Mouse (Mus musculus): ENCODE data around the gene Dbndd2. TPM values are rescaled to one million over a fixed set of nuclear protein-coding genes. Genes with fewer than 3 reads are reported as not detected.

The Dbndd2 gene
- polyA plus RNA-seq, 1 experiment: 16.4 TPM

GRCm38 (mm10) chr2:164442315-164443050 is 43.4 kb upstream of the Dbndd2 start:
- Histone ChIP-seq H3K36me3 (ENCODE audit: control insufficient read depth, insufficient read depth) (no peaks in the 10 kb centered on the region), H3K79me2 (ENCODE audit: control insufficient read depth, insufficient read depth) (peaks cover 50% of the 10 kb centered on the region), H3K4me3 (peak overlapping the region; percentile 96), H3K27me3 (ENCODE audit: control insufficient read depth, insufficient read depth, insufficient read length) (no peaks in the 10 kb centered on the region), H3K4me2 (ENCODE audit: low read depth) (peak overlapping the region; percentile 82), H3ac (ENCODE audit: control insufficient read depth, insufficient read length) (peak overlapping the region; percentile 33)
- TF ChIP-seq MYOG (IDR thresholded peaks at IDR 0.05; ENCODE audit: control insufficient read depth in 1 of 3, insufficient read depth in 1 of 3, insufficient read length in 2 of 3, low read depth in 2 of 3) (no peak), TCF3 (IDR thresholded peaks at IDR 0.05; ENCODE audit: insufficient read length, low read depth) (no peak), E2F4 (IDR thresholded peaks at IDR 0.05; ENCODE audit: insufficient read depth) (no peak), MYOD1 (IDR thresholded peaks at IDR 0.05; ENCODE audit: control insufficient read depth in 1 of 3, insufficient read length in 2 of 3, low read depth in 2 of 3) (no peak), SRF (IDR thresholded peaks at IDR 0.05; ENCODE audit: control insufficient read depth, insufficient read length, low read depth) (no peak), CEBPB (IDR thresholded peaks at IDR 0.05; ENCODE audit: insufficient read depth, poor library complexity, severe bottlenecking) (no peak), POLR2AphosphoS2 (IDR thresholded peaks at IDR 0.05; ENCODE audit: insufficient read length, low read depth) (no peak), USF1 (IDR thresholded peaks at IDR 0.05; ENCODE audit: low read depth) (no peak), POLR2A (IDR thresholded peaks at IDR 0.05; ENCODE audit: insufficient read length, low read depth) (no peak), REST (IDR thresholded peaks at IDR 0.05; ENCODE audit: insufficient read depth, insufficient read length) (no peak)

- Histone ChIP-seq H3K36me3 (ENCODE audit: control insufficient read depth, insufficient read depth) (no peaks in the 10 kb centered on the region), H3K4me3 (peak overlapping the region; percentile 96), H3K79me2 (ENCODE audit: control insufficient read depth, insufficient read depth) (peaks cover 45% of the 10 kb centered on the region), H3K4me2 (ENCODE audit: low read depth) (peak overlapping the region; percentile 82), H3ac (ENCODE audit: control insufficient read depth, insufficient read length) (peak overlapping the region; percentile 33), H3K27me3 (ENCODE audit: control insufficient read depth, insufficient read depth, insufficient read length) (no peaks in the 10 kb centered on the region)
- TF ChIP-seq POLR2AphosphoS2 (IDR thresholded peaks at IDR 0.05; ENCODE audit: insufficient read length, low read depth) (peak; percentile 99), TCF12 (IDR thresholded peaks at IDR 0.05; ENCODE audit: insufficient read depth, poor library complexity, severe bottlenecking) (no peak), POLR2A (IDR thresholded peaks at IDR 0.05; ENCODE audit: insufficient read length, low read depth) (peak; percentile 99), E2F4 (IDR thresholded peaks at IDR 0.05; ENCODE audit: insufficient read depth) (no peak), USF1 (IDR thresholded peaks at IDR 0.05; ENCODE audit: low read depth) (no peak), REST (IDR thresholded peaks at IDR 0.05; ENCODE audit: insufficient read depth, insufficient read length) (peak; percentile 47), MYOG (IDR thresholded peaks at IDR 0.05; ENCODE audit: control insufficient read depth in 1 of 3, insufficient read depth in 1 of 3, insufficient read length in 2 of 3, low read depth in 2 of 3) (peak in 1 of 3 experiments; percentile 57), TCF3 (IDR thresholded peaks at IDR 0.05; ENCODE audit: insufficient read length, low read depth) (peak; percentile 36), SRF (IDR thresholded peaks at IDR 0.05; ENCODE audit: control insufficient read depth, insufficient read length, low read depth) (no peak)
Measured at GRCm38 (mm10) chr2:164443051-164443437, 42.9 kb upstream of the Dbndd2 start.

- Histone ChIP-seq H3K27me3 (ENCODE audit: control insufficient read depth, insufficient read depth, insufficient read length) (no peaks in the 10 kb centered on the region), H3K79me2 (ENCODE audit: control insufficient read depth, insufficient read depth) (peaks cover 40% of the 10 kb centered on the region), H3ac (ENCODE audit: control insufficient read depth, insufficient read length) (peak within 1 kb of the TSS; percentile 33), H3K4me2 (ENCODE audit: low read depth) (peak within 1 kb of the TSS; percentile 82), H3K36me3 (ENCODE audit: control insufficient read depth, insufficient read depth) (no peaks in the 10 kb centered on the region), H3K4me3 (peak within 1 kb of the TSS; percentile 96)
- TF ChIP-seq MYOG (IDR thresholded peaks at IDR 0.05; ENCODE audit: control insufficient read depth in 1 of 3, insufficient read depth in 1 of 3, insufficient read length in 2 of 3, low read depth in 2 of 3) (no peak), POLR2A (IDR thresholded peaks at IDR 0.05; ENCODE audit: insufficient read length, low read depth) (no peak), REST (IDR thresholded peaks at IDR 0.05; ENCODE audit: insufficient read depth, insufficient read length) (no peak), POLR2AphosphoS2 (IDR thresholded peaks at IDR 0.05; ENCODE audit: insufficient read length, low read depth) (no peak), TCF12 (IDR thresholded peaks at IDR 0.05; ENCODE audit: insufficient read depth, poor library complexity, severe bottlenecking) (no peak), CEBPB (IDR thresholded peaks at IDR 0.05; ENCODE audit: insufficient read depth, poor library complexity, severe bottlenecking) (no peak), SRF (IDR thresholded peaks at IDR 0.05; ENCODE audit: control insufficient read depth, insufficient read length, low read depth) (no peak), E2F4 (IDR thresholded peaks at IDR 0.05; ENCODE audit: insufficient read depth) (no peak), USF1 (IDR thresholded peaks at IDR 0.05; ENCODE audit: low read depth) (no peak), MYOD1 (IDR thresholded peaks at IDR 0.05; ENCODE audit: control insufficient read depth in 1 of 3, insufficient read length in 2 of 3, low read depth in 2 of 3) (no peak), TCF3 (IDR thresholded peaks at IDR 0.05; ENCODE audit: insufficient read length, low read depth) (no peak), MAX (IDR thresholded peaks at IDR 0.05; ENCODE audit: low read depth) (no peak)
Measured at GRCm38 (mm10) chr2:164443460-164444000, 42.4 kb upstream of the Dbndd2 start, which contains the start of gene Sdc4. Gene Sdc4 (minus strand): TSS chr2:164443887.

GRCm38 (mm10) chr2:164444701-164445100 is 41.2 kb upstream of the Dbndd2 start:
- Histone ChIP-seq H3K36me3 (ENCODE audit: control insufficient read depth, insufficient read depth) (no peaks in the 10 kb centered on the region), H3K27me3 (ENCODE audit: control insufficient read depth, insufficient read depth, insufficient read length) (no peaks in the 10 kb centered on the region), H3K4me2 (ENCODE audit: low read depth) (no peak overlapping the region), H3K4me3 (no peak overlapping the region), H3K79me2 (ENCODE audit: control insufficient read depth, insufficient read depth) (peaks cover 28% of the 10 kb centered on the region), H3ac (ENCODE audit: control insufficient read depth, insufficient read length) (no peak overlapping the region)
- TF ChIP-seq TCF3 (IDR thresholded peaks at IDR 0.05; ENCODE audit: insufficient read length, low read depth): no peak
- no peak for TF ChIP-seq CEBPB (IDR thresholded peaks at IDR 0.05; ENCODE audit: insufficient read depth, poor library complexity, severe bottlenecking)
- no peak for TF ChIP-seq POLR2A (IDR thresholded peaks at IDR 0.05; ENCODE audit: insufficient read length, low read depth)
- no peak for TF ChIP-seq MAX (IDR thresholded peaks at IDR 0.05; ENCODE audit: low read depth)
- no peak for TF ChIP-seq E2F4 (IDR thresholded peaks at IDR 0.05; ENCODE audit: insufficient read depth)
- no peak for TF ChIP-seq TCF12 (IDR thresholded peaks at IDR 0.05; ENCODE audit: insufficient read depth, poor library complexity, severe bottlenecking)
- TF ChIP-seq REST (IDR thresholded peaks at IDR 0.05; ENCODE audit: insufficient read depth, insufficient read length): no peak
- TF ChIP-seq SRF (IDR thresholded peaks at IDR 0.05; ENCODE audit: control insufficient read depth, insufficient read length, low read depth): no peak
- TF ChIP-seq MYOD1 (IDR thresholded peaks at IDR 0.05; ENCODE audit: control insufficient read depth in 1 of 3, insufficient read length in 2 of 3, low read depth in 2 of 3): no peak
- TF ChIP-seq USF1 (IDR thresholded peaks at IDR 0.05; ENCODE audit: low read depth): no peak
- no peak for TF ChIP-seq MYOG (IDR thresholded peaks at IDR 0.05; ENCODE audit: control insufficient read depth in 1 of 3, insufficient read depth in 1 of 3, insufficient read length in 2 of 3, low read depth in 2 of 3)
- TF ChIP-seq POLR2AphosphoS2 (IDR thresholded peaks at IDR 0.05; ENCODE audit: insufficient read length, low read depth): no peak
